Mouse (Mus musculus) activated CD4-positive, CD25-positive, alpha-beta regulatory T cell (primary cell): Measurements from ENCODE around the gene Wee2. TPM values are rescaled to one million over a fixed set of nuclear protein-coding genes. Genes with fewer than 3 reads are reported as not detected.

Experiments
- polyA plus RNA-seq, 2 experiments: library from polyadenylated mRNA; unstranded; fragments of 100-300 nt; shearing (Covaris generic); gene quantifications; one replicate each; pipeline ENCODE4 v1.2.1; 2017

The Wee2 gene
- not detected for polyA plus RNA-seq

DNA sequence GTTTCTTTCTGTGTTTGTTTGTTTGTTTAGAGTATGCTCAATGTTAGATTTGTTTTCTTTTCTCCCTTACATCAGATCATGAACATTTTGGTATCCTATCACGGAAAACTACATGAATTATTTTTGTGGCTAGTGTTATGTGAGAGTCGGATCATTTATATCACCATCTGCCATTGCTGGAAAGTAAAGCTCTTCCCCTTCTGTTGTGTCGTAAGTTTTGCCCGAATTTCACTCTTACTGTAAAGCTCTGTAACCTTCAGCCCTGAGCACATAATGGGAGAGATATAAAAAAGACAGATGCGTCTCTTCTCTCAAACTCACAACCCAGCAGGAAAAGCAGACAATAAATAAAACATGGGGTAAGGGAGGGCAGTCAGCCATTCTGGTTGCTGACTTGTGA, at the start of gene Wee2:
TSS of gene Wee2 (plus strand) at position 153 of the 400 bp plus-strand sequence.

GRCm38 (mm10) chr6:40436047-40436483, 2.8 kb upstream of the Wee2 start, which contains the start of gene E330009J07Rik:
Gene E330009J07Rik (minus strand): TSS chr6:40436135.

DNA sequence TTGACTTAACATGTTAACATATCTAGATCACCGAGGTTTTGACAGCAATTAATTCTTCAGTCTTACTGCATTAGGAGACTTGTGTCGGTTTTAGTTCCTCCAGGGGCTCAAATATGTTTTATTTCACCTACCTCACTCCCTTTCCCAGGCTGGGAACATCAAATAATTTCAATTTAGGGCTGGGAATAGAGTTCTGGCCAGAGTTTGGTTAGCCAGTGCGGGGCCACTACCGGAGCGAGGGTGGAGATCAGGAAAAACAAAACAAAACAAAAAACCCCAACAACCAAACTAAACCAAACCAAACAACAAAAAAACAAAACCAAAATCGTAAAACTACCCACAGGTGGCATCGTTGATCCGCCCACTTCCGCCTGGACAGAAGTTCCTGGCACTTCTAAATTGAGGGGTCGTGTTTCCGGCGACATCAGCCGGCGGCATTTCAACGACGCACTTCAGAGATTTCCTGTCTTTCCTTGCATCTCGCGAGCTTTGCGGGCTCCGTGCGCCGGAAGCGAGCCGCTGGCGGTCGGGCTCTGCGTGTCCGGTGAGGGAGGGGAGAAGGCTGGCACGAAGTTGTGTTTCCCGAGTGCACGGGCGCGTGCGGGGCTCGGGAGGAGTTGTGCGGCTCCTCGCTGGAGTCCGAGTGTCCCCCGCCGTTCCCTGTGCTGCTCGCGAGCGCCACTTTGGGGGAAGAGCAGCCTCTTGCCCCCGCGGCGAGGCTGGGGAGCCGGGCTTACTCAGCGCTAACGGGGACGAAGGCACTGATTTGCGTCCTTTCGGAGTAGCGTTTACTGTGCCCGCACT, 32.2 kb downstream of the Wee2 start, which contains the start of gene Ssbp1:
TSS of gene Ssbp1 (plus strand) at position 437 of the 804 bp plus-strand sequence.

GRCm38 (mm10) chr6:40490933-40491332, 52.0 kb downstream of the Wee2 start, which contains the start of gene Tas2r137:
Gene Tas2r137 (plus strand): TSS chr6:40491233.

GRCm38 (mm10) chr6:40493229-40493628, 54.3 kb downstream of the Wee2 start, which contains the start of gene Tas2r108:
Gene Tas2r108 (plus strand): TSS chr6:40493529.

Other genes with a start within 250 kb of the Wee2 start
- gene Agk, start 113.9 kb upstream of the Wee2 start, polyA plus RNA-seq: 10 to 100 TPM; 33.2 to 44.1 TPM
- 10 to 100 TPM; 14.8 to 20.9 TPM for gene E330009J07Rik, start 3.0 kb upstream of the Wee2 start, polyA plus RNA-seq
- gene Ssbp1, start 32.3 kb downstream of the Wee2 start, polyA plus RNA-seq: 100 to 1,000 TPM; 106 to 127 TPM
- not detected for gene Tas2r137, start 52.1 kb downstream of the Wee2 start, polyA plus RNA-seq
- not detected for gene Tas2r108, start 54.4 kb downstream of the Wee2 start, polyA plus RNA-seq
- not detected for gene Prss37, start 80.4 kb downstream of the Wee2 start, polyA plus RNA-seq
- not detected for gene Olfr461, start 116.0 kb downstream of the Wee2 start, polyA plus RNA-seq
- gene Olfr460, start 130.4 kb downstream of the Wee2 start, polyA plus RNA-seq: not detected
- under 1 TPM; 0.12 to 0.81 TPM for gene Clec5a, start 146.7 kb downstream of the Wee2 start, polyA plus RNA-seq
- not detected for gene Tas2r138, start 174.2 kb downstream of the Wee2 start, polyA plus RNA-seq
- gene Mgam, start 189.7 kb downstream of the Wee2 start, polyA plus RNA-seq: under 1 TPM; 0.13 to 0.17 TPM